Mouse (Mus musculus): ENCODE measurements around the gene Arhgef17.

Arhgef17 gene

DNA sequence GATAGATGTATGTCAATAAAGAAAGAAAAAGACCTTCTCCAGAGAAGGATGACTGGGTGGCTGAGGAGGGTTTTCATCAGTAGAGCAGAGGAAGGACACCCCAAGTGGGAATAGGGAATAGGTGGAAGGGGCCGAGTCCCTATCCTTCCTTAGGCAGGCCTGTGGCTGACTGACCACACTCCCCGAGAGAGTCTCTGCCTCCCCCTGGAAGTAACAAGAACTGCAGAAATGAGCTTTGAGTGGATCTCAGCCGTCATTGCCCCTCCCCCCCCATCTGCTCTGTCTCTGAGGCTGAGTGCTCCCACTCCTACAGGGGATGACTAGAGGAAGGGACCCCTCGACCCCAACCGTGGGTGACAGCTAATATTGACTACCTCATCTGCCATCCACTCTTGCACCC lies 9.3 kb upstream of the Arhgef17 start:
- no peak for DNase-seq (ENCODE audit: low spot score)

- DNase-seq (ENCODE audit: low spot score), result no peak
These were observed 6.2 kb upstream of the Arhgef17 start for GRCm38 (mm10) chr7:100938106-100938505.

DNA sequence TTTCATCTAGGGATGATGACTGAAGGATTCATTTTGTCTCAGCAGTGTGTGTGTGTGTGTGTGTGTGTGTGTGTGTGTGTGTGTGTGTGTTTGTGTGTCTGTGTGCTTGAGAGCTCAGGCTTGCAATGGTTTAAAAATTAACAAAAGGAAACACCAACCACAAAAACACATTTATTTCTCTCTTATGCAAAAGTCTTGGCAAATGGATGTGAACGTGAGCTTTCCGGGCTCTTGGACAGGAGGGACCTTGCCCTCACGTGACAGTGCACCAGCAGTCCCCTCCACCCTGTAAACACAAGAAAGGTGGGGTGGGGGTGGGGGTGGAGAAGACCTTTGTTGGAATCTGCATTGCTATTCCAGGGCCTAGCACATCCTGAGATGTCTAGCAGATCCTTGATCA lies 5.6 kb upstream of the Arhgef17 start:
- no peak for DNase-seq (ENCODE audit: low spot score)

DNA sequence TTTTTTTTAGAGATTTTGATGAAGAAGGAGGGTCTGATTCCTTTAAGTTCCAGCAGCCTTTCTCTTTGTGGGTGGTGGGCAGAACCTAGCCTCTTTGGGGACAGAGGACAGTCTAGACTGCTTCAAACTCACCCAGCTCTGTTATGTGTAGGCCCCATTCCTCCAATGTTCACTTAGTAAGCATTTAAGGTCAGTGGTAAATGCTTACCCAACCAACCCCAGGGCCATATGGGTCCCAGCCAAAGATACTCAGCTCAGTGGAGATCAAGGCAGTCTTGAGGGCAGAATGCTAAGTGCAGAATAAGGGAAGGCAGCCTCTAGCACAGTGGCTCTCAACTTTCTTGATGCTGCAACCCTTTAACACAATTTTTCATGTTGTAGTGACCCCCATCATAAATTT lies 1.6 kb upstream of the Arhgef17 start:
- DNase-seq (ENCODE audit: low spot score), result no peak

DNA sequence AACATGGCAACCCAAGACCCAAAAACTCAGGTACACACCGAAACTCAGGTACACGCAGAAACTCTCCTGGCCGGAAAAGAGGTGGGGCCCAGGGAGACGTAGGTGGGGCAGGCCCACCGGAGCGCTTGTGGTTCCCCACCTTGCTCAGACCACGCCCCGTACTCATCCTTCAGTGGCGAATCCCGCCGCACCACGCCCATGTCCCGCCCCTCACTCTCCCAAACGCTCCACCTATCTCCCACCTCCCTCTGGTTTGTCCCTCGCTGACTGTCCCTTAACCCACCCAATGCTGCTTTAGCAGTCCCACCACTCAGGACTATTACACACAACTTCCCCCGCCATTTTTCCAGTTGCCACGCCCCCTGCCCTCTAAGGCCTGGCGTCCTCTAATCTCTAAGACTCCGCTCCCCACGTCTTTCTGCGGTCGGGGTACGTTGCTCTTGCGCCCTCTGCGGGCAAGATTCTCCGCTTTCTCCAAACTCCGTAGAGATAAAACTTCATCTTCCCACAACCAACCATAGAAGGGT lies 637 bp upstream of the Arhgef17 start:
- peak; percentile 57 for DNase-seq (ENCODE audit: low spot score)

- no peak for DNase-seq (ENCODE audit: low spot score)
These were observed 486 bp downstream of the Arhgef17 start for GRCm38 (mm10) chr7:100931316-100931925.

DNA sequence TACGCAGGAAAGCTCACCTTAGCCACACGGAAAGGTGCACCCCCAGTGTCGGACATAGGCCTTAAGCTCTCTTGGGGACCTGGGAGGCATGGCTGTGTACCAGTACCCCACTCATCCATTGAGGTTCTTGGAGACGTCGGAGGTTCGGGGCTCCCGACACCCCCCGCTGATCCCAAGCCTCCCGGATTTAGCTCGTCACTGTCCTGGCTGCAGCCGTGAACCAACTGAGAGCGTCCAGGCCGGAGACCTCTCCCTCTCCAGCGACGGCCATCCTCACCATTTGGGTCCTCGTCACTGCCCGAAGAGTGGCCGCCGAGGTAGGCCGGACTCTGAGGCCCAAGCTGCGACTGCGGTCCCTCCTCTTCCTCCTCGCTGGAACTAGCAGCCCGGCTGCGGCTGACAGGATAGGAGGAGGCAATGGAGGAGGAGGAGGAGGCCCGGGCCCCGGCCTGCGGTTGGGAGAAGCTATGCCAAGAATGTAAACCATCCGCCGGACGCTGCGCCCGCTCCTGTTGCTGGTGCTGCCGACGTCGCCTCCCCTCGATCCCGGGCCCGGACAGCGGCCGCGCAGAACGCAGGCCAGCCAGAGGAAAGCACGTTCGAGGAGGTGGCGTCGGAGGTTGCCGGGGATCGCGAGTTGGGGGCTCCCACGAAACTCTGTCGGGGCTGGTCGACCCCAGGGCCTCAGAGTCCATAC lies 1.1 kb downstream of the Arhgef17 start:
- no peak for DNase-seq (ENCODE audit: low spot score)

GRCm38 (mm10) chr7:100929639-100930303 lies 2.1 kb downstream of the Arhgef17 start:
- DNase-seq (ENCODE audit: low spot score), result no peak

- no peak for DNase-seq (ENCODE audit: low spot score)
These were observed 3.5 kb downstream of the Arhgef17 start for GRCm38 (mm10) chr7:100928456-100928855.

DNA sequence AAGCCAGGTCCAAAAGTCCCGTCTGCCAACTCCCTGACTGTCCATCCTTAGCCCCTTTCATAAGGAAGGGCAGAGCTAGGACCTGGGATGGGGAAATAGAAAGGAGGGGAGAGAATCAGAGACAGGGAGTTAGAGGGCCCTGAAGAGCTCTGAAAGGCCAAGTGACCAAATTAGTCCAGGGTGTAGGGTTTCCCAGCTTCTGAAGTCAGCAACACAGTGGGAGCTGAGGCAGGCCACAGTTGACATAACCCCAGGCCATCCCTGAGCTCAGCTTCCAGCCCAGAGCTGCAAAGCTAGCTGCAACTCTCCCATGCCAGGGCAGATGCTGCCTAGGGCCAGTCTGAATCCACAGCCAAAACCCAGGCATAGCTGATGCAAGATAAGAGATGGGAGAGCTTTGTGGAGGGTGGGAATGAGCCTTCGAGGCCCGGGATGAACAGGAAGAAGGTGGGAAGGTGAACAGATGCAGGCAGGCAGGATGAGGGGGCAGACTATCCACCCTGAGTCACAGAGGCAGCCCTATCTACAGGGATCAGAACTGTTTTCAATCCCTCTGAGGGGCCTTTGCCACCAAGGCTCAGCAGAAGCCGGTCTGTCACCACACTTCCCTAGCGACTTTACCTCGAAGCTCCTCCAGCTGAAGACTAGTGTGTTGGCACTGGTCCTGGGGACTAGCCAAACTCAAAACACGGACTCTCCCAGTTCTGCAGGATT lies 4.5 kb downstream of the Arhgef17 start:
- DNase-seq (ENCODE audit: low spot score), result no peak

- DNase-seq (ENCODE audit: low spot score), result no peak
These were observed 5.5 kb downstream of the Arhgef17 start for GRCm38 (mm10) chr7:100926311-100926923.

- DNase-seq (ENCODE audit: low spot score), result no peak
These were observed 7.0 kb downstream of the Arhgef17 start for GRCm38 (mm10) chr7:100924674-100925445.

DNA sequence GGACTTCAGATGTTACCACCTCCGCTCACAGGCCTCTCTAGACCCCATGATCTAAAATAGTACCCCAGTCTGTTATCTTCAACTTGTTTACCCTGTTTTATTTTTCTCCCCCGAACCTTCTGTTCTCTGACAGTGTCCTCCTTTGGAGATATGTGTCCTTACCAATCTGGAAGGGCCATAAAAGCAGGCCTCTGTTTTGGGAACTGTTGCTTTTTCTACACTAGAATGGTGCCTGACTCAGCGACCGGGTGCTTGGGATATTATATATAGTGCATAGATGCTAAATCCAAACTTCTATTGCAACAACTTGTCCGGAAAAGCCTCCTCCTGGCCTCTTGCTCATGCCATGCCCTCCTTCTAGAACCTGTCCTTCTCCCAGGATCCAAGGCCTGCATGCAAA lies 7.7 kb downstream of the Arhgef17 start:
- DNase-seq (ENCODE audit: low spot score), result no peak

DNA sequence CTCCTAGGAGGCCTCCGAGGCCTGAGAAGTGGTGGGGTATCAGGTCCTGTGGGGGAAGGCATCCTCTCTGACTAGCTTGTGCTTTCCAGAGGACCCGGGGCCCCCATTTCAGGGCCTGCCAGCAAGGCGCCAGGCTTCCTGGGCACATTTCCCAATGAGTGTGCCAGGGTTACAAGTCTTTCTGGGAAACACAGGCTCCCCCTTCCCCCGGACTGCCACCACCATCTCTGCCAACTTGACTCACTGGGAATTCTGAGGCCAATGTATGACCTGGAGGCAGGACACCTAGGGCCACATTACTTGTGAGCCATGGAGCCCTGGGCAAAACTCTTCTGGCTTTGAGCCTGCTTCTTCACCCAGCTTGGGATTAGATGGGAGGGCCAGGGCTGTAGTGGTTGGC lies 9.0 kb downstream of the Arhgef17 start:
- no peak for DNase-seq (ENCODE audit: low spot score)

- DNase-seq (ENCODE audit: low spot score), result no peak
These were observed 10.6 kb downstream of the Arhgef17 start for GRCm38 (mm10) chr7:100921289-100921688.

DNA sequence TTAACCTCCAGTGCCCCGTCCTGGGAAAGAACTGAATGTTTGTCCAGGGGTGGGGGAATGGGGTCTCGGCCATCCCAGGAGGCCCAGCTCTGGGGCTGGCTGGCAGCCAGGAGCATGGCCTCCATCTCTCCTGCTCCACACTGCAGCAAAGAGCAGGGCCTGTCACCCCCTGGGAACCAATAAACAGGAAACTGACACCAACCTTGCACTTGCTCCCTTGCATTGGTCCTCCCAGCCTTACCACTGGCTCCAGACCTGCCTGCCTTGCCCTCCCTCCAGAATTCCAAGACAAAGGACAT lies 12.1 kb downstream of the Arhgef17 start:
- no peak for DNase-seq (ENCODE audit: low spot score)

GRCm38 (mm10) chr7:100919006-100919808 lies 12.7 kb downstream of the Arhgef17 start:
- DNase-seq (ENCODE audit: low spot score), result no peak

GRCm38 (mm10) chr7:100918176-100918575 lies 13.7 kb downstream of the Arhgef17 start:
- DNase-seq (ENCODE audit: low spot score), result no peak

- no peak for DNase-seq (ENCODE audit: low spot score)
These were observed 14.2 kb downstream of the Arhgef17 start for GRCm38 (mm10) chr7:100917751-100918150.

DNA sequence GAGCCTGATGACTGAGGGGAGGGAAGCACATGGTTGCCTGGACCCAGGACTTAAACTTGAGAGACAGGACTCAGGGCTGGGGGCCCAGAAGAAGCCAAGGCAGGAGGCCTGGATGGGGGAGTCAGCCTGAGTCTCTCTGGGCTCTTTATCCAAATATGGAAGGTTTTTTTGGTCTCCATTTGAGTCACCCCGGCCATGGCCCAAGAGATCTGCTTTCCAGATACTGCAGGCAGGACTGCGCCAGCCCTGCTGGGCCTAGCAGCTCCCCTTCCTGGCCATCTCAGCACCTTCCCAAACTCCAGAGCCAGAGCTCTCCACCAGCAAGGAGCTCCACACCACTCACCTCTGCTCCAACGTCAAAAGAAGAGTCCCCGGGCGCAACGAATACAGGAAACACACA lies 15.4 kb downstream of the Arhgef17 start:
- DNase-seq (ENCODE audit: low spot score), result no peak

- no peak for DNase-seq (ENCODE audit: low spot score)
These were observed 16.7 kb downstream of the Arhgef17 start for GRCm38 (mm10) chr7:100915204-100915603.
